Mouse (Mus musculus): Measurements from ENCODE around the gene Atf7ip. TPM values are rescaled to one million over a fixed set of nuclear protein-coding genes. Genes with fewer than 3 reads are reported as not detected.

The Atf7ip gene
- polyA plus RNA-seq, 1 experiment = 6.8 TPM

- H3K27me3 ChIP-seq (ENCODE audit: control insufficient read depth, insufficient read depth, insufficient read length) = no peaks in the 10 kb centered on the region
- no peak overlapping the region for H3ac ChIP-seq (ENCODE audit: control insufficient read depth, insufficient read length, low read depth)
- no peak for TF ChIP-seq CEBPB (IDR thresholded peaks at IDR 0.05; ENCODE audit: low read depth)
- no peak for TF ChIP-seq CTCF (IDR thresholded peaks at IDR 0.05; ENCODE audit: control insufficient read depth, insufficient read depth, insufficient read length)
- no peak for TF ChIP-seq USF1 (IDR thresholded peaks at IDR 0.05; ENCODE audit: low read depth)
- no peak for TF ChIP-seq FOSL1 (IDR thresholded peaks at IDR 0.05; ENCODE audit: insufficient read depth, low read length, poor library complexity, severe bottlenecking)
- TF ChIP-seq MYOD1 (IDR thresholded peaks at IDR 0.05; ENCODE audit: control insufficient read depth, insufficient read length, low read depth) = no peak
- TF ChIP-seq MAX (IDR thresholded peaks at IDR 0.05) = no peak
- no peak for TF ChIP-seq MYOG (IDR thresholded peaks at IDR 0.05; ENCODE audit: control insufficient read depth, extremely low read depth, insufficient read length)
- no peak overlapping the region for H3K4me3 ChIP-seq (ENCODE audit: insufficient read depth, poor library complexity, severe bottlenecking)
- H3K79me2 ChIP-seq (ENCODE audit: control insufficient read depth, insufficient read depth) = peaks cover 100% of the 10 kb centered on the region
- no peaks in the 10 kb centered on the region for H3K36me3 ChIP-seq (ENCODE audit: control insufficient read depth, insufficient read depth)
- peaks cover 52% of the 10 kb centered on the region for H3K79me3 ChIP-seq (ENCODE audit: low read depth)
These were observed 44.8 kb downstream of the Atf7ip start for GRCm38 (mm10) chr6:136550596-136551304.

- H3K79me3 ChIP-seq (ENCODE audit: low read depth) = peaks cover 54% of the 10 kb centered on the region
- TF ChIP-seq CTCF (IDR thresholded peaks at IDR 0.05; ENCODE audit: control insufficient read depth, insufficient read depth, insufficient read length) (no peak), MAX (IDR thresholded peaks at IDR 0.05) (no peak), USF1 (IDR thresholded peaks at IDR 0.05; ENCODE audit: low read depth) (no peak), FOSL1 (IDR thresholded peaks at IDR 0.05; ENCODE audit: insufficient read depth, low read length, poor library complexity, severe bottlenecking) (no peak), MYOG (IDR thresholded peaks at IDR 0.05; ENCODE audit: control insufficient read depth, extremely low read depth, insufficient read length) (no peak)
- no peaks in the 10 kb centered on the region for H3K27me3 ChIP-seq (ENCODE audit: control insufficient read depth, insufficient read depth, insufficient read length)
- H3K36me3 ChIP-seq (ENCODE audit: control insufficient read depth, insufficient read depth) = peaks cover 1% of the 10 kb centered on the region
- H3K79me2 ChIP-seq (ENCODE audit: control insufficient read depth, insufficient read depth) = peaks cover 100% of the 10 kb centered on the region
- H3K4me3 ChIP-seq (ENCODE audit: insufficient read depth, poor library complexity, severe bottlenecking) = no peak overlapping the region
- H3ac ChIP-seq (ENCODE audit: control insufficient read depth, insufficient read length, low read depth) = no peak overlapping the region
These were observed 45.7 kb downstream of the Atf7ip start for GRCm38 (mm10) chr6:136551550-136552109.

GRCm38 (mm10) chr6:136553156-136553555 lies 47.2 kb downstream of the Atf7ip start:
- Histone ChIP-seq H3K79me2 (ENCODE audit: control insufficient read depth, insufficient read depth) (peaks cover 85% of the 10 kb centered on the region), H3K79me3 (ENCODE audit: low read depth) (peaks cover 51% of the 10 kb centered on the region), H3K36me3 (ENCODE audit: control insufficient read depth, insufficient read depth) (peaks cover 4% of the 10 kb centered on the region), H3K4me3 (ENCODE audit: insufficient read depth, poor library complexity, severe bottlenecking) (no peak overlapping the region), H3ac (ENCODE audit: control insufficient read depth, insufficient read length, low read depth) (no peak overlapping the region), H3K27me3 (ENCODE audit: control insufficient read depth, insufficient read depth, insufficient read length) (no peaks in the 10 kb centered on the region)
- TF ChIP-seq FOSL1 (IDR thresholded peaks at IDR 0.05; ENCODE audit: insufficient read depth, low read length, poor library complexity, severe bottlenecking) (no peak), MAX (IDR thresholded peaks at IDR 0.05) (no peak), CTCF (IDR thresholded peaks at IDR 0.05; ENCODE audit: control insufficient read depth, insufficient read depth, insufficient read length) (no peak), MYOD1 (IDR thresholded peaks at IDR 0.05; ENCODE audit: control insufficient read depth, insufficient read length, low read depth) (no peak), USF1 (IDR thresholded peaks at IDR 0.05; ENCODE audit: low read depth) (no peak), MYOG (IDR thresholded peaks at IDR 0.05; ENCODE audit: control insufficient read depth, extremely low read depth, insufficient read length) (no peak), CEBPB (IDR thresholded peaks at IDR 0.05; ENCODE audit: low read depth) (no peak)

GRCm38 (mm10) chr6:136553767-136554569 lies 48.0 kb downstream of the Atf7ip start:
- Histone ChIP-seq H3ac (ENCODE audit: control insufficient read depth, insufficient read length, low read depth) (no peak overlapping the region), H3K27me3 (ENCODE audit: control insufficient read depth, insufficient read depth, insufficient read length) (no peaks in the 10 kb centered on the region), H3K79me3 (ENCODE audit: low read depth) (peaks cover 52% of the 10 kb centered on the region), H3K79me2 (ENCODE audit: control insufficient read depth, insufficient read depth) (peaks cover 77% of the 10 kb centered on the region), H3K36me3 (ENCODE audit: control insufficient read depth, insufficient read depth) (peaks cover 4% of the 10 kb centered on the region), H3K4me3 (ENCODE audit: insufficient read depth, poor library complexity, severe bottlenecking) (no peak overlapping the region)
- no peak for TF ChIP-seq MYOG (IDR thresholded peaks at IDR 0.05; ENCODE audit: control insufficient read depth, extremely low read depth, insufficient read length)
- no peak for TF ChIP-seq MAX (IDR thresholded peaks at IDR 0.05)
- TF ChIP-seq FOSL1 (IDR thresholded peaks at IDR 0.05; ENCODE audit: insufficient read depth, low read length, poor library complexity, severe bottlenecking) = no peak
- TF ChIP-seq MYOD1 (IDR thresholded peaks at IDR 0.05; ENCODE audit: control insufficient read depth, insufficient read length, low read depth) = no peak
- TF ChIP-seq CTCF (IDR thresholded peaks at IDR 0.05; ENCODE audit: control insufficient read depth, insufficient read depth, insufficient read length) = no peak
- TF ChIP-seq USF1 (IDR thresholded peaks at IDR 0.05; ENCODE audit: low read depth) = no peak
- TF ChIP-seq CEBPB (IDR thresholded peaks at IDR 0.05; ENCODE audit: low read depth) = no peak

GRCm38 (mm10) chr6:136554774-136555522 lies 49.0 kb downstream of the Atf7ip start:
- no peak for TF ChIP-seq CTCF (IDR thresholded peaks at IDR 0.05; ENCODE audit: control insufficient read depth, insufficient read depth, insufficient read length)
- TF ChIP-seq MYOD1 (IDR thresholded peaks at IDR 0.05; ENCODE audit: control insufficient read depth, insufficient read length, low read depth) = no peak
- TF ChIP-seq USF1 (IDR thresholded peaks at IDR 0.05; ENCODE audit: low read depth) = no peak
- TF ChIP-seq MAX (IDR thresholded peaks at IDR 0.05) = no peak
- TF ChIP-seq MYOG (IDR thresholded peaks at IDR 0.05; ENCODE audit: control insufficient read depth, extremely low read depth, insufficient read length) = no peak
- no peak for TF ChIP-seq FOSL1 (IDR thresholded peaks at IDR 0.05; ENCODE audit: insufficient read depth, low read length, poor library complexity, severe bottlenecking)
- TF ChIP-seq CEBPB (IDR thresholded peaks at IDR 0.05; ENCODE audit: low read depth) = no peak
- Histone ChIP-seq H3ac (ENCODE audit: control insufficient read depth, insufficient read length, low read depth) (no peak overlapping the region), H3K4me3 (ENCODE audit: insufficient read depth, poor library complexity, severe bottlenecking) (no peak overlapping the region), H3K27me3 (ENCODE audit: control insufficient read depth, insufficient read depth, insufficient read length) (no peaks in the 10 kb centered on the region), H3K79me2 (ENCODE audit: control insufficient read depth, insufficient read depth) (peaks cover 67% of the 10 kb centered on the region), H3K36me3 (ENCODE audit: control insufficient read depth, insufficient read depth) (peaks cover 4% of the 10 kb centered on the region), H3K79me3 (ENCODE audit: low read depth) (peaks cover 52% of the 10 kb centered on the region)
